Mouse (Mus musculus): ENCODE data around the gene Tmem88.

GRCm38 (mm10) chr11:69422842-69423241, 24.8 kb upstream of the Tmem88 start:
- TF ChIP-seq CTCF (IDR thresholded peaks at IDR 0.05; ENCODE audit: extremely low read depth, insufficient read length, insufficient replicate concordance, low read depth, low read length) (no peak), POLR2A (IDR thresholded peaks at IDR 0.05; ENCODE audit: low read depth, low read length) (no peak)

Measured in small intestine, adult 2 months (tissue).